Mouse (Mus musculus): ENCODE measurements around the gene Hes7.

Hes7 gene

GRCm38 (mm10) chr11:69120221-69121000 lies at the start of gene Hes7:
Hes7 (plus strand) TSS chr11:69120404.
- DNase-seq: peak; percentile 24

DNA sequence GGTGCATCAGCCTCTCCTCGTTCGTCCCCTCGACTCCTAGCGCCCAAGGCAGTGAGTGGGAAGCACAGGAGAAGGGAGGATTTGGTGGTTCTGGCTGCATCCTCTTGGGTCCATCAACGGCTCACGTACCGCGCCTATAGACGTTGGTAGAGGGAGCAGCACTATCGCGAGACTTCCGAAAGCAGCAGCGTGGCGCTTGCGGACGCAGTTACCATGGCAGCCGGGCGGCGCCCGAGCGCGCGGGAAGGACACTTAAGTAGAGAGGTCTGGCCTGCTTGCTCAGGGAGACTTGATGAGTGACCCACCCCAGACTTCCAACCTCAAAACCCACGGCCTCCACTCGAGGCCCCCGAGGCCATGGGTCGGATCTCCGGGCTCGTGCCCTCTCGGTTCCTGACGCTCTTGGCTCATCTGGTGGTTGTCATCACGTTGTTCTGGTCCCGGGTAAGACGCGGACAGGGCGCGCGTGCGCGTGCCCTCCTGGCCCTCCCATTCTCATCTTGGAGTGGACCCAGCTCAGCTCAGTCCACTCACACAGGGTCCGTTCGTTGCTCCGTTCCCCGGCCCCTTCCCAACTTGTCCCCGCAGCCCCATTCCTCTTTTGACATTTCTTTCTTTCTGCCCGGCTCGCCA lies 49.5 kb upstream of the Hes7 start, which contains the start of gene Tmem107:
Gene Tmem107, plus strand, starts transcription at position 217 of the 633 bp plus-strand sequence.
- DNase-seq: peak; percentile 93

- no peak for DNase-seq
These were observed 48.9 kb upstream of the Hes7 start for GRCm38 (mm10) chr11:69071262-69071661.

DNA sequence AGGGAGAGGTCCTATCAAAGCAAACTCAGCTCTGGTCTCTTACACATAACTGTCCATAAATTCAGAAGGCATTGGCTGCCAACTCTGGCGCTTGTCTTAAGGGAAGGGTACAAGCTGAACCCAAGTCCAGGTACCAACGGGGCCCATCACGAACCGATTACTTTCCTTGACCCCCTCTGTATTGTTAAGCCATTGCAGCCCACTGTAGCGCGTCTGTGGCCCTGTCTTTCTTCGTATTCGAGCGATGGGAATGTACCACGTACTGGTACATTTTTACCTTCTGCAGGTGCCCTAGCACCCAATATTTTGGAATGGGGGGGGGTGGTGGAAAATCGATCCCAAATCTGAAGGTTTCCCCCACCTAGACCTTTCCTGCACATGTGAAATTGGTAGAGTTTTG lies 48.0 kb upstream of the Hes7 start:
- DNase-seq: no peak

GRCm38 (mm10) chr11:69072666-69073064 lies 47.5 kb upstream of the Hes7 start:
- DNase-seq: no peak

DNA sequence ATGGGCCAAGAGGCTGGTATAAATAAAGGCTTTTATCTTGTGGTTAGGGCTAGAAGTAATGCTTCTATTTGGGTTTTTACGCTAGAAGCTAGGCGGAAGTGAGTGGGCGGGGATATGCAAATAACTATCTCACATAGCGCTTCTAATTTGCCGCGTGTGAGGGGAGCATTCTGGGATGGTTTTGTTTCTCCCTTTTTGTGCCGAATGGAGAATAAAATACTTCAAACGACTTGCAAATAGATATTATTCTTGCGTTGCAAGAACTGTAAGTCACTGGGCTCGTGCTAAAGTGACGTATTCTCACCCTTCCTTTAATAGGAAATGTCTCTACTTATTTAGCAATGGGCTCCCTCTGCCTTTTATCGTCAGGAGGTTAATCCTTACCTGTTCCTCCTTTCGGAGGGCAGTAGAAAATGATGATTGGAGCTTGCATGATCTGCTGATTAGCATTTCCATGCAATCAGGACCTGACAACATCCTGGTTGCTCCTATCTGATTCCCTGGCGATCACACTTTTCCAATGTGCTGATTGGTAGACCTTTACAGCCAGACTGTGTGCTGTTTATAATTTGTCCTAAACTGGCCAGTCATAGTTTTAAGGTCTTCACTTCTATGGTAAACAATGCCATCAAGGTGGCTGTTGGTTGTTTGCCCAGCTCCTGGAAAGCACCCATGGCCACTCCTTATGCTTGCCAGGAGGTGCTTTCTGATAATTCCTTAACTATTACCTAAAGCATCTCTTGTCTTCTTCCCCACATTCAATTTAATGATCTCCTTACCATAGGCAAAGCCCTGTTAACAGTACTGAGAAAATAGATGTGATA lies 46.9 kb upstream of the Hes7 start:
- DNase-seq: peak; percentile 89

GRCm38 (mm10) chr11:69073951-69074775 lies 46.0 kb upstream of the Hes7 start:
- no peak for DNase-seq

GRCm38 (mm10) chr11:69074776-69075069 lies 45.5 kb upstream of the Hes7 start:
- DNase-seq: no peak

DNA sequence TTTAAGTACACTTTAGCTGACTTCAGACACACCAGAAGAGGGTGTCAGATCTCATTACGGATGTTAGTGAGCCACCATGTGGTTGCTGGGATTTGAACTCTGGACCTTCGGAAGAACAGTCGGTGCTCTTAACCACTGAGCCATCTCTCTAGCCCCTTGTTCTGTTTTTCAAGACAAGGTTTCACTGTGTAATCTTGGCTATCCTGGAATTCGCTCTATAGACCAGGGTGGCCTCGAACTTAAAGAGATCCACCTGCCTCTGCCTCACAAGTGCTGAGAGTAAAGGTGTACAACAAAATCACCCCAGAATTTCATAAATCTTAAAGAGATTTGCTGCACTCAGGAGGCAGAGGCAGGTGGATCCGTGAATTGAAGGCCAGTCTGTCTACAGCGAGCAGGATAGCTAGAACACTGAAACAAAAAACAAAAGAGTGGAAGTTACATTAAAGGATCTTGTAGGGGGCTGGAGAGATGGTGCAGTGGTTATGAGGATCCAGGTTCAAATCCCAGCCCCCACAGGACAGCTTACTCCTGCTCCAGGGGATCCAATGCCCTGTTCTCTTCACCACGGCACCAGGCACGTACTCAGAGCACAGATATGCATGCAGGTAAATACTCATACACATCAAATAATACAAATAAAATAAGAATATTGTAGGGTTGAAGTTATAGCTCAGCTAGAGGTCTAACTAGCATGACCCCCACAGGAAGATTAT lies 44.3 kb upstream of the Hes7 start:
- no peak for DNase-seq

- DNase-seq: no peak
These were observed 43.6 kb upstream of the Hes7 start for GRCm38 (mm10) chr11:69076572-69076971.

DNA sequence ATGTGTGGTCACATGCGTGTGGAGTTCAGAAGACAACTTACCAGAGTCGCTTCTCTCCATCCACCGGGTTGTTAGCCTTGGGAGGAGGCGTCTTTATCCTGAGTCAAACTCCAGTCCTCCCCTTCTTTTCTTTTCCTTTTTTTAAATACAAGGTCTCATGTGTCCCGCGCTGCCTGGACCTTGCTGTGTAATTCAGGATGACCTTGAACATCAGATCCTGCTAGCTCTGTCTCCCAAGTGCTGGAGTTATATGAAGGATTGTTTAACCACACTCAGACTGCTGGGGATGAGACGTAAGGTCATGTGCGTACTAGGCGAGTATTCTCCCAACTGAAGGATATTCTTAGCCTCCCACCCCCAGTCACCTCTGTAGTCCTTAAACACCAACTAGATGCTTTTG lies 42.9 kb upstream of the Hes7 start:
- DNase-seq: no peak

DNA sequence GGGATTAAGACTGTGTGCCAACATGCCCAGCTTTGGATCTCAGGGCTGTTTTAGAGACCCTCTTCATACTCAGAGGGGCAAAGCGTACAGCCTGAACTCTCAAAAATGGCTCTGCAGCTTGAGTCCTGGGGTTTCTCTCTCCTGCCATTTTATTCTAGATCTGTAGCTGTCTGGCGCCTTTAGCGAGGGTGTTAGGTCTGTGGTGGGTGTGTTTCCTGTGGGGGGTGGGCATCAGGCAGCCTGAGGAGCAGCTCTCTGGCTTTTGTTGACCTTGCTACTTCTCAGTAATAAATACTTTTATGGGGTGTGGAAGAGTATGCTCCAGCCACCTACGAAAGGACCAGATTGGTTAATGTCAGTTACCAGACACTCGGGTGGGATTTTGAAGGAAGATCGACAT lies 42.2 kb upstream of the Hes7 start:
- no peak for DNase-seq

GRCm38 (mm10) chr11:69078805-69079438 lies 41.3 kb upstream of the Hes7 start:
- DNase-seq: no peak

GRCm38 (mm10) chr11:69080102-69080854 lies 39.9 kb upstream of the Hes7 start:
- no peak for DNase-seq

- no peak for DNase-seq
These were observed 39.4 kb upstream of the Hes7 start for GRCm38 (mm10) chr11:69080855-69081222.

DNA sequence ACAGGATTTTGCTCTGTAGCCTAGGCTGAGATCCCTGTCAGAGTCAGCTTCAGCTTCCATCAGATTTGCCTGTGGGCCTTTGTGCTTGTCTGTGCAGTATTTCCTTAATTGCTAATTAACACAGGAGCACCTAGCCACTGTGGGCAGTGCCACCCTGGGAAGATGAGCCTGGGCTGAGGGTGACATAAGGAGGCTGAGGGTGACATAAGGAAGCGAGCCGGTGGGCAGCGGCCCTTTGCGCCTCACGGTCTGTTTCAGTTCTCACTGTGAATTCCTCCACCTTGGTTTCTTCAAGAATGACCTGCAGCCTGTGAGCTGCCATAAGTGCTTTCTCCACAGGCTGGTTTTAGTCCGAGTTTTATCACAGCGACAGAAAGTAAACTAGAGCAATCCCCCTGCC lies 38.6 kb upstream of the Hes7 start:
- no peak for DNase-seq

- no peak for DNase-seq
These were observed 34.6 kb upstream of the Hes7 start for GRCm38 (mm10) chr11:69085608-69086007.

- DNase-seq: no peak
These were observed 33.8 kb upstream of the Hes7 start for GRCm38 (mm10) chr11:69086390-69086789.

GRCm38 (mm10) chr11:69087082-69087481 lies 33.1 kb upstream of the Hes7 start:
- no peak for DNase-seq

- no peak for DNase-seq
These were observed 32.6 kb upstream of the Hes7 start for GRCm38 (mm10) chr11:69087597-69087996.

Data from thymus, postnatal 14 days (tissue).